Mouse (Mus musculus): Measurements from ENCODE around the gene Nos1ap.

Nos1ap gene

GRCm38 (mm10) chr1:170419961-170420360, 169.7 kb downstream of the Nos1ap start:
- DNase-seq (ENCODE audit: low read depth, low spot score), result no peak

- DNase-seq (ENCODE audit: low read depth, low spot score), result no peak
These were observed 171.5 kb downstream of the Nos1ap start for GRCm38 (mm10) chr1:170418131-170418530.

DNA sequence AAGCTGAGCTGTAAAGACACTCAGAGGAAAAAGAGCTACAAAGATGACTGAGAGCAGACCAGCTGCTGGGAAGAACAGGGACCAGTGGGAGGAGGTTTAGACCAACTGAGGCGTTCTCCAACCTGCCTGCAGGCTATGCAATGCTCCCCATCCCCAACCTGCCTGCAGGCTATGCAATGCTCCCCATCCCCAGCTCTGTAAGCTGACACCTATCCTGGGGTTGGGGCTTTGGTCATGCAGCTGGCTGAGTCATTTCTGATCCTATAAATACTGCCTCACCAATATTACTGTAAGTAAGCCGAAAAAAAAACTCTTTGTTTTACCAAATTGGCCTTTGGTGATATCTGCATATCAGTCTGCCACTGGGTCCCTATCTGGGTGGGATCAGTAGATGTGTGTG, 172.7 kb downstream of the Nos1ap start:
- DNase-seq (ENCODE audit: low read depth, low spot score), result no peak

DNA sequence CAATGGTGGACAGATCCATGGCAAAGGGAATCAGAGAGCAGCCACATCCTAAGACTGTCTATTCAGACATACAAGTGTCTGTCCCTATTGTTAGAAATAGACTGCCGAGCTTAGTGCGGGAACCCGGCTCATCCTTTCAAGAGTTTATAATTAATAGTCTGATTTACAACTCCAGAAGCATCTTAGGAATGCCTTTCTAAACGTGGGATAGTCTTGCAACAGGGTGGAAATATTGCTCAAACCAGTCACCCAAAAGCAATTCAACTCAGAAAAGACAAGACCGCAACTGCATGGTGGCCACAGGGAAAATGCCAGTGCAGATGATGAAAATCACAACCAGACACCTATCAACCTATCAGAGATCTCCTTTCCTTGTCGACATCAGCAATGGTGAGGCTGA, 173.5 kb downstream of the Nos1ap start:
- no peak for DNase-seq (ENCODE audit: low read depth, low spot score)

- no peak for DNase-seq (ENCODE audit: low read depth, low spot score)
These were observed 174.3 kb downstream of the Nos1ap start for GRCm38 (mm10) chr1:170415395-170415794.

DNA sequence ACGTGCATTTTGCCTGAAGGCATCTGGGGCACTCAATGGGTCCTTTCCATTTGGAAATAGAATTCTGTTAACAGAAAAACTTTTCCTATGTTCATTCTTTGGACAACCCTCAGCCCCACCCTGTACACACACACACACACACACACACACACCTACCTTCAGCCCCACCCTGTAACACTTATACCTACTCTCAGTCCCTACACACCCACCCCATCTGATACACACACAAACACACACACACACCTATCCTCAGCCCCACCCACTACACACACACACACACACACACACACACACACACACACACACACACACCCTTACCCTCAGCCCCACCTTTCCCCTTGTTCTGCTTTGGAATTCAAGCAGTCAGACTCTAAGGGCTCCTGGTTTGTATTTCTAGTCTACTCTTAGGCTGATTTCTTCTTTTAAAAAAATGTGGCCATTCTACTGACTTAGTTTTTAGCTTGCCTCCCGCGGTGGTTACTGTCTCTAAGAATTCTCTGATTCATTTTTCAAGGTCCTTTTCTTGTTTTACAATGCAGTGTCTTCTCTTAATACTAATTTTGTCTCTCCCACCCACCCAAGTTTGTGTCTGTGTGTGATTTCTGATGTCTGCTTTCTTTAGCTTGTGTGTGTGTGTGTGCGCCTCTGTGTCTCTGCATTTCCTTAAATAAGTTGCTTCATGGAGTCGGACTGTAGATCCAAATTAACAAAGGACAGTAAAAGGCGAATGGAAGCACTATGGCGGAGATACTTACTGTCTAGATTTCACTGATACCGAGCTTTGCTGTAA, 179.1 kb downstream of the Nos1ap start:
- DNase-seq (ENCODE audit: low read depth, low spot score), result peak; percentile 64

DNA sequence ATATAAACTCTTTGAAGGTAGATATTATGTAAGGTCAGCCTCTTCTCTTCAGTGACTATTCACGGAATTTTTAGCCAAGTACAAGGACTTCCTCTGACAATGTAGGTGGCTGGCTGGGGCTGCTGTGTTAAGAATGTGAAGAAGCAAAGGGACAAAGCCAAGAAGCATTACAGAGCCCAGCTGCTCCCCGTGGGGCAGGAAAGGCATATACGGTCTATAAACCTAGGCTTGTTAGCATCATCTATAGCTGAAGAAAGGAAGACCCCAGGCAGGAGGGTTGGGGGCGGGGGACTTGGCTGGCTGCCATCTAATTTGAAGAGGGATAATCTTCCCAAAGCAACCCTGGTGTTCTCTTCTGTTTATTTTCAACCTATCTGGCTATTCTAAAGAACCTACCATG, 180.6 kb downstream of the Nos1ap start:
- DNase-seq (ENCODE audit: low read depth, low spot score), result peak; percentile 78

DNA sequence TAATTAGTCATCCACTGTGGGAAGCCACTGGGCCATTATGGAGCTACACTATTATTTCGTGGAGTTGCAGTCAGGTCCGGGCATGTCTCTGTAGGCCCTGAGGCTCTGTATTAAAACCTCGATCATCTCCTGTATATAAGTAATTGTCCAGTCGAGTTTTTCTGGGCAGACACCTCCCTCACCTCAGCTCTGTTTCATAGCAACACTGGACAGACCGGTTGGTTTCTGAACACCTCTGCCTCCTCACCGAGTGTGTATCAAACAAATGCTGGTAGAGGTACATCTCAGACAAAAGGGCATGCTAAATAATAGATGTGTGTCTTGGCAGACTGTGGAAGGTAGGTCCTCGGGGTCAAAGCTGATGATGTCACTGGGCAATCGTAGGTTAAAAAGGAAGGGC, 182.7 kb downstream of the Nos1ap start:
- DNase-seq (ENCODE audit: low read depth, low spot score), result no peak

DNA sequence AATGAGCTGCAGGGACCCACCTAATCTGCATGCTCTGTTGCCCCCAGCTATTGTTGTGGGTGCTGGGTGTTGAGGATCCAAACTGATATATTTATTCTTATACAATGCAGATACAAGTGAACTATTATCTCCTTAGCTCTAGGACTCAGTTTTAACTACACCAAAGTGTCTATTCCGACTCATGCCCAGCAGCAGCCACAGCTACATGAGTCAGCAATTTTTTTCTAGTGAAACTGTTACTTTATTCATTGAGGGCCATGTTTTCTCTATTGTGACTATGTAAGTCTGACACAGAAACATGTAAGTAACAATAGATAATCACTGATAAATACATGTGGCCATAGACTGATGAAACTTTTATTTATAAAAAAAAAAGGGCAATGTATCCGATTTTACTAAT, 184.5 kb downstream of the Nos1ap start:
- DNase-seq (ENCODE audit: low read depth, low spot score), result no peak

DNA sequence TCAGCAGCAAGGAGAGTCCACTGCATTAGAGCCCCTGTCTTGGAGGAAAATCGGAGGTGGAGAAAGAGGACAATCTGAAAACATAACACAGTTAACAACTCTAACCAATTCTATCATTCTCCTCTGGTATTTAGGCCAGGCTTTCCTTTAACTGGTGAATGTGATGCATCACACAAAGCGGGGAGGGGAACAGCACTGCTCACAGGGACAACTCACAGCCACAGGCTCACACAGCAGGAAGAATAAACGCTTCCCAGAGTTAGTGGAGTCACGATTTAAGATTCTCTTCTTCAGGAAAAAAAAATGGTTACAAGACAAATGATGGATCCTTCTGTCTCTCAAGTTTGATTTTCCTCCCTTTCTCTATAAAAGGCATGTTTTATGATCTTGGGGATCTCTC, 187.0 kb downstream of the Nos1ap start:
- peak; percentile 78 for DNase-seq (ENCODE audit: low read depth, low spot score)

DNA sequence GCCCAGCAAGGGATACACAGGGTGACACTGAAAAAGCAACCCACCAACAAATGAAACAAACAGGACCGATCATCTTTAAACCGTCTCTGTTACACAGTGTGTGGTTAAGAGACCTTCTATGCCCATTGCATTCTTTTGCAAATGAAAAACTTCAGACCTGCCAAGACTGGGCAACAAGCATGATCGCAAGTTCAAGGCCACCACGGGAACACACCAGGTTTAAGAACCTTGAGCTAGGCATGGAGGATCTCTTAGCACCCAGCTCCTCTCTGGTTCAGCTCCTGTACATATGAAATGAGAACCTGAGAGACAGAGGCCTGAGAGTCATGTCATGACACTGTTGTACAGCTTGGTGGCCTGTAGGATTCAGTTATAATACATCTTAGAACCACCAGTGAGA, 190.8 kb downstream of the Nos1ap start:
- no peak for DNase-seq (ENCODE audit: low read depth, low spot score)

GRCm38 (mm10) chr1:170395101-170395500, 194.6 kb downstream of the Nos1ap start:
- no peak for DNase-seq (ENCODE audit: low read depth, low spot score)

GRCm38 (mm10) chr1:170394641-170395040, 195.0 kb downstream of the Nos1ap start:
- peak; percentile 67 for DNase-seq (ENCODE audit: low read depth, low spot score)

DNA sequence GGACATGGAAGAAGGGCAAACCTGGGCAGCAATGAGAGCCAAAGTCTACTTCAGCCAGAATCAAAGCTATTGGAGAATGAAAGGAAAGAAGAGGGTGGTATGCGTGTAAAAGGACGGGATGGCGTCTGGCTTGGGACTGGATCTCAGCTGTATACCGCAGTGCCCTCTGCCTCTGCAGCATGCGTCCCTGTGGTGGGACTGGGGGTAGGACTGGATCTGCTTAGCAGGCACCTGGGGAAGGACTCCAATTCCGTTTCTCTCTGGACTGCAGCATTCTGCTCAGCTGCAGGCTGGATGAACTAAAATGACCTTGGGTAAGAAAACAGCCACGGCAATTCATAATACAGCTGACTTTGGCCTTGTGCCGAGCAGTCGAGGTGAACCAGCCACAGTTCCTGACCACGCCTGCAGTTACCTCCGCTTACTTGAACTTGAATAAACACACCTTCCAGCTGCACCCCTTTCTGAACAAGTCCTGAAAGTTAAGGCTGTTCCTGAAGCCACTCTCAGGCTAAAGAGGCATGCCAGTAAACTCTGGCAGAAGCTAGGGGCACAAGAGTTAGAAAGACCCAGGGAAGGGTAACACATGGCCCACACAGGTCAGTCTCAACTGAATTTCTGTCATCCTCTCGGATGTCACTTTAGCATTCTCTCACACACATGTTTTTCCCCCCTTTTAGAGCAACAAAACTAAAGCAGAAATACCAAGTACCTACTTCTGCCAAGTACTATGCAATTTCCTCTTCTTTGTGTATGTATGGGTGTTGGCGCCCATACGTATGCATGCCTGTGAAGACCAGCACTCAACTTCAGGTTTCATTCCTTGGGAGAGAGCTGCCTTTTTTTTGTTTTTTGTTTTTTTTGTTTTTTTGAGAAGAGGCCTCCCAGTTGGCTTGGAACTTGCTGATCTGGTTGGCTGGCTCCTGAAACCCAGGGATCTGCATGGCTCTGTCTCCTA, 196.6 kb downstream of the Nos1ap start:
- no peak for DNase-seq (ENCODE audit: low read depth, low spot score)

DNA sequence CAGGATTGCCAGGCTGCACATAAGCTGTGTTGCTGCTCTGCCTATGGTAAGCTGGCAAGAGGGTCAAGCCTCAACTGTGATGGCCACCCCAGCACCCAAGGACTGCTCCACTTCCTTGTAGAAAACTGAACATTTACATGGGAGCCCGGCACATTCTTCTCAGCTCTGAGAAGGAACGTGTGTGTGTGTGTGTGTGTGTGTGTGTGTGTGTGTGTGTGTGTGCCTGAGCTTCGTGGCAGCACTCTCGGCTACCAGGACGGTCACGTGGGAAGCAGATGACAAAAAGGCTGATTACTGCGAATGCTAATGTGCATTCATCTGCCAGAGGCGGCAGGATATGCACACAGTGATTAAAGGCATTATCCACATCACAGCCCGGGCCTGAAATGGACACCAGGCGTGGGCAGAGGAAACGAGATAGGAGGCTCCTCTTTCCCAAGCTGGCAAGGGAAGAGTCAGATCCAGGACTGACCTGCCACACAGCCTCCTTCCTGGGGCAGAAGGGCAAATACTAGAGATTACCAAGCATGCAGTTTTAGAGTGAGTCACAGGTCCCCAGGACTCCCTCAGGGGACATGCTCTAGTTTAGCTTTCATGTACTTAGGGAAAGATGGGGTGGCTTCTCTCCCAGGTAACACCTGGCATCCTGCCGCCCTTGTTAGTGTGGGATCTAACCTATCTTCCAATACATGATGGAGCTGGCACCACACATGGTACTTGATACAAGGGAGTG, 202.3 kb downstream of the Nos1ap start:
- peak; percentile 89 for DNase-seq (ENCODE audit: low read depth, low spot score)

DNA sequence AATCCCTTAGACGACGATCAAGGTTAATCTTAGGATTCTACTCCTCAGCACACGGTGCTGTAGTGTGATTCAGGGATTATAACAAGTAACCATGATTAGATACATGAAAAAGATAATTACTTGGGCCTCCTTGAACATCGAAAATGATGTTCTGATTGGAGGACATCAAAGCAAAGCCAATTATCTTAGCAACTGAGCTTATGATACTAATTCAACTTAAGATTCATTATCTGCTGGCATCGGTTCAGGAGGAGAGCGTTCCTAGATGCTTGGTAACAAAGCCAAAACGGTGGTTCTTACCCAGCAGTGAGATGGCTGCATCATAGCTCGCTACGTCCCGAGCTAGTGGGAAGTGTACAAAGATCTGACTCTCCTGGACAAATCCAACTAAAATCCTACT, 204.2 kb downstream of the Nos1ap start:
- peak; percentile 35 for DNase-seq (ENCODE audit: low read depth, low spot score)

GRCm38 (mm10) chr1:170383530-170383929, 206.1 kb downstream of the Nos1ap start:
- DNase-seq (ENCODE audit: low read depth, low spot score), result peak; percentile 52

- no peak for DNase-seq (ENCODE audit: low read depth, low spot score)
These were observed 208.2 kb downstream of the Nos1ap start for GRCm38 (mm10) chr1:170381457-170381856.

- no peak for DNase-seq (ENCODE audit: low read depth, low spot score)
These were observed 209.2 kb downstream of the Nos1ap start for GRCm38 (mm10) chr1:170380505-170380904.

- peak; percentile 45 for DNase-seq (ENCODE audit: low read depth, low spot score)
These were observed 213.9 kb downstream of the Nos1ap start for GRCm38 (mm10) chr1:170375721-170376120.

- DNase-seq (ENCODE audit: low read depth, low spot score), result no peak
These were observed 215.9 kb downstream of the Nos1ap start for GRCm38 (mm10) chr1:170373750-170374149.

Data from brain, adult 2 months (tissue).